Mouse (Mus musculus) retina, embryonic 14.5 days (tissue): ENCODE measurements around the gene Rhof.
"Not testable (repeated sequence)": the region's sequence is repeated elsewhere in the genome, so short reads cannot be mapped to it uniquely, and the experiment has no call there.

Experiments
- DNase-seq: peaks from one replicate; pipeline ENCODE4 v3.0.0-alpha.2; 2015; ENCODE audit warnings: low spot score

Rhof gene

GRCm38 (mm10) chr5:123067395-123067995 is 65.0 kb downstream of the Rhof start:
- peak; percentile 65 for DNase-seq

DNA sequence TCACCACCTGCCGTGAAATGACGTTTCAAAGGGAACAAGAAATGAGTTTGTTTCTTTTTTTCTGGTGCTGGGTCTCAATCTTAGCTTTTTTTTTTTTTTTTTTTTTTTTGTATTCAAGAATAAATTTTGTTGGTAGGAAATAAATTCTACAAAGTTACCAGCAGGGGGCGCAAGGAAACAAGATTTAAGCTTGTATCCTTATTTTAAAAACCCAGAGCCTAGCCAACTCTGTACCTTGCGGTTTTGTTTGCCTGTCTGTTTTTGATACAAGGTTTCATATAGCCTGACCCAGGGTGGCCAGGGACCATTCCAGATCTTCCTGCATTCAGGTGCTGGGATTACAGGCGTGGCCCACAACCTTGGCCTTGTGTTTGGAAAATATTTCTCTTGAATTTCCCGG is 68.3 kb downstream of the Rhof start:
- peak; percentile 95 for DNase-seq

GRCm38 (mm10) chr5:123063141-123063540 is 69.4 kb downstream of the Rhof start:
- DNase-seq = no peak

DNA sequence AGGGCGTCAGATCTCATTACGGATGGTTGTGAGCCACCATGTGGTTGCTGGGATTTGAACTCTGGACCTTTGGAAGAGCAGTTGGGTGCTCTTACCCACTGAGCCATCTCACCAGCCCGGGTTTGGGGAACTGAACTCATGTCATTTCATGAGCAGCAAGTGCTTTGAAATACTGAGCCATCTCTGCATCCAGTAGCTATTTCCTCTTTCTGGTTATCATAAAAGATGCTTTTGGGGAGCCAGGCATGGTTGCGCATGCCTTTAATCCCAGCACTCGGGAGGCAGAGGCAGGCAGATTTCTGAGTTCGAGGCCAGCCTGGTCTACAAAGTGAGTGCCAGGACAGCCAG is 71.1 kb downstream of the Rhof start:
- DNase-seq = not testable (repeated sequence)

- no peak for DNase-seq
Observed at GRCm38 (mm10) chr5:123060706-123061401, 71.6 kb downstream of the Rhof start.

GRCm38 (mm10) chr5:123059757-123060520 is 72.6 kb downstream of the Rhof start:
- peak; percentile 63 for DNase-seq

GRCm38 (mm10) chr5:123058251-123059102 is 74.0 kb downstream of the Rhof start:
- DNase-seq = no peak

GRCm38 (mm10) chr5:123057366-123058250 is 74.9 kb downstream of the Rhof start:
- DNase-seq = peak; percentile 100
